Mouse (Mus musculus): ENCODE data around the gene Smim24. TPM values are rescaled to one million over a fixed set of nuclear protein-coding genes. Genes with fewer than 3 reads are reported as not detected.
A peak's percentile ranks its signal among the peaks of the same experiment; 100 is the strongest.

Smim24 gene
- total RNA-seq, 2 experiments from 2014 or later = 1.2 to 1.6 TPM

GRCm38 (mm10) chr10:81421041-81421796, 28.4 kb downstream of the Smim24 start:
- peak; percentile 16 for DNase-seq

GRCm38 (mm10) chr10:81421797-81422100, 28.9 kb downstream of the Smim24 start:
- DNase-seq = peak; percentile 49

- DNase-seq = peak; percentile 24
Measured at GRCm38 (mm10) chr10:81422191-81422590, 29.3 kb downstream of the Smim24 start.

GRCm38 (mm10) chr10:81422661-81423217, 29.9 kb downstream of the Smim24 start:
- no peak for DNase-seq

- no peak for DNase-seq
Measured at GRCm38 (mm10) chr10:81423476-81424245, 30.8 kb downstream of the Smim24 start.

- DNase-seq = peak; percentile 85
Measured at GRCm38 (mm10) chr10:81424246-81425051, 31.6 kb downstream of the Smim24 start.

- DNase-seq = peak; percentile 67
Measured at GRCm38 (mm10) chr10:81425236-81425850, 32.5 kb downstream of the Smim24 start.

DNA sequence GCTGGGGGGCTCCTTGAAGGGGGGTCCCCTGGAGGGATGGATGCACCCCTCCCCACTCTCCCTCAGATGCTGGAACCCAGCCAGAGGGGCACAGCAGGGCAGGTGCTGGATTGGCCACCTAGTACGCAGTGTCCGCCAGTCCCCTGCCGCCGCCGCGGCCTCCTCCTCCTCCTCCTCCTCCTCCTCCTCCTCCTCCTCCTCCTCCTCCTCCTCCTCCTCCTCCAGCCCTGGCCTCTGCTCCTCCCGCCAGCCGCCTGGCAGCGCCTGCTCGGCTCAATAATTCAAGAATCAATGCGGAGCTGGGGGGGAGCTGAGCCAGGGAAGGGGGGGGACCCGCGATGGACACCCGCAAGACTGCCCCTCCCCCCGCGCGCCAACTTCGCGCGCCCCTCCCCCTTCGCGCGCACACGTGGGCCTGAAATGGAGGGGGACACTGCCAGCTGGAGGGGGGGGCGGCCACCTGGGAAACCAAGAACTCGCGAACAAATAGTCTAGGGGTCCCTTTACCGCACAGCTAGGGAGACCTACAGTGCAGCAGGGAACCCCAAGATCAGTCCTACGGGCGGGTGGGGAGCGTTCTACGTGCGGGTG, 33.3 kb downstream of the Smim24 start:
- DNase-seq = peak; percentile 46

GRCm38 (mm10) chr10:81426897-81427296, 34.0 kb downstream of the Smim24 start:
- DNase-seq = peak; percentile 91

DNA sequence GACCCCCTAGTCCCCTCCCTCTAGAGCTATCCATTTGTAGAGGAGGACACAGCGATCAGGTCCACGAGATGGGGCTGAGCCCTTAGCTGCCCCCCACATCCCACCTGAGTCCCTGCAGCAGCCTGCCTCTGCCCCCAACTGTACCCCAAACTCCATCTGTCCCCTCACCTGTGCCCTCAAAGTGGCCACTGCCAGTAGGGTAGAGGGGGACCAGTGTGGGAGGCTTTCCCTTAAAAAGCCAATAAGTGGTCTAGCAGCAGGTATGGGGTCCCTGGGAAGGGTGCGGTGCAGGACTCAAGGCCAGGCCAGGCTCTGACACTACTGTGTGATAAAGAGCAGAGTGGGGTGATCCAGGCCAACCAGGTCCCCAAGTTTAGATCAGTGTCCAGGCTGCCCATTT, 34.5 kb downstream of the Smim24 start:
- DNase-seq = no peak

GRCm38 (mm10) chr10:81427804-81428506, 35.1 kb downstream of the Smim24 start:
- no peak for DNase-seq

DNA sequence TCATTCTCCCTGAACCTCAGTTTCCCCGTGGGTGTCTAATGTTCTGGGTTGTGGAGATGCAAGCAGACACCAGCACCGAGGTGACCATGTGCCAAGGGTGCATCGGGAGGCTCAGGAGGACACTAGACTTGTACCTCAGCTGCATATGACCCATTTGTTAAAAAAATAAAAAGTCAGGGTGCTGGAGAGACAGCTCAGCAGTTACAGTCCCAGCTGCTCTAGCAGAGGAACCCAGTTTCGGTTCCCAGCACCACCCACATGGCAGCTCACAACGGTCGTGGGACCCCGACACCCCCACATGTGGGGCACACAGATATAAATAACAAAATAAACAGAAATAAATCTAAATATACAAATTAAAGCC, 35.6 kb downstream of the Smim24 start:
- DNase-seq = no peak

DNA sequence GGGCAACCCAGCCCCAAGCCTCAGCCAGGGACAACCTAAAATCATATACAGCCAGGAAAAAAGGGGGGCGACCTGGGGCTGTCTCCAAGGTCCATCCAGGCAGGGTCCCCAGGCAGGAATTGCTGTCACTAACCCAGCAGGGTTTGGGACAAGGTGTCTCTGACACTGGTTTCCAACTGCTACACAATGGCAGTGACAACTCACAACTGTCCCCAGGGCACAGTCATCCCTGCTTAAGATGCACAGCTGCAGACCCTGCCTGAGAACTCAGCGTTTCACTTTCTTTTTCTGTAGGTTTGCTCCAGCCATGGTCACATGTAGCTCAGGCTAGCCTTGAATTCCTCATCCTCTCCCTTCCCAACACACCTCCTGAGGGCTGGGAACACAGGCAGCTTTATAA, 36.2 kb downstream of the Smim24 start:
- no peak for DNase-seq

DNA sequence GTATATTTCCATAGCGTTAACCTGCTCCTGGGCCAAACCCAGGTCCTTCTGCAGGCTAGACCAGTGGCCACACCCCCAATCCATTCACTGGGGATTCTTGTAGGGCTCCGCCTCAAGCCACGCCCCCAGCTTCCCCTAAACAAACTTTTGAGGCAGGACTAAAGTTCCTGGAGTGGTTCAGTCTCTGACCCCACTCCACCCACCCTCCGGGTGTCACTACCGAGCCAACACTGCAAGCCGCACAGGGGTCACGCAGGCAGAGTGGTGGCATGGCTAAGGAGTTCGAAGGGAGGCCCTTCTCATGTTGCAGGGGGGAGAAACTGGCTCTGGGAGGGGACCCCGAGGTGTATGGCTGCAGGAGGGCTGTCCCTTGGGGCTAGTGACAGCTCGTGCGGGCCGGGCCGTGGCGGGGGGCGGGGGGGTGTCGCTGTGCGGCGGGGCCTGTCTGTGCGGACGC, 36.8 kb downstream of the Smim24 start:
- DNase-seq = peak; percentile 91

- peak; percentile 87 for DNase-seq
Measured at GRCm38 (mm10) chr10:81430141-81430830, 37.4 kb downstream of the Smim24 start.

- peak; percentile 70 for DNase-seq
Measured at GRCm38 (mm10) chr10:81430831-81431525, 38.1 kb downstream of the Smim24 start.

DNA sequence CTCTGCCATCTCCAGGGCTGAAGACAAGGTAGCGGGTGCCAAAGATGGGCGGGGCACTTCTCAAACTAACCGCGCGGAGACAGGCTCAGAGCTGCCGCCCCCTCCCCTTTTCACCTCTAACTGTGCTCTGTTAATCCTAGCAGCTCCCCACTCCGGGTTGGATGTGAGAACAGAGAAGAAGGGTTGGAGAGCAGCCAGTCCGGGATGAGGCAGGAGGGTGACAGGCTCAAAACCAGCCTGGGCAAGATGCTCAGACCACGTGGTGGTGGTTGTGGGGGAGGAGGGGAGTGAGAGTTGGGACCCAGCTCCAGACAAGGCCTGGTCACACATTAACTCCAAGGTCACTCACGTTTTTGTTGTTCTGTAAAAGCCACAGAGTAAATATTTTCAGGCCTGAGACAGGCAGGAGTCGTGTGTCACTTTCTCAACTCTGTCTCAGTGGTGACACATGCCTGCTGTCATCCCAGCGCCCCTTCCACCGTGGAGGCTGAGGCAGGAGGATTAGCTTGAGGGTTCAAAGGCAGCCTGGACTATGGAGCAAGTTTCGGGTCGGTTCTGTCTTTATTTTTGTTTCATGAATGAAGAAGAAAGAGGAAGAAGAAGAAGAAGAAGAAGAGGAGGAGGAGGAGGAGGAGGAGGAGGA, 38.8 kb downstream of the Smim24 start:
- DNase-seq = peak; percentile 42

DNA sequence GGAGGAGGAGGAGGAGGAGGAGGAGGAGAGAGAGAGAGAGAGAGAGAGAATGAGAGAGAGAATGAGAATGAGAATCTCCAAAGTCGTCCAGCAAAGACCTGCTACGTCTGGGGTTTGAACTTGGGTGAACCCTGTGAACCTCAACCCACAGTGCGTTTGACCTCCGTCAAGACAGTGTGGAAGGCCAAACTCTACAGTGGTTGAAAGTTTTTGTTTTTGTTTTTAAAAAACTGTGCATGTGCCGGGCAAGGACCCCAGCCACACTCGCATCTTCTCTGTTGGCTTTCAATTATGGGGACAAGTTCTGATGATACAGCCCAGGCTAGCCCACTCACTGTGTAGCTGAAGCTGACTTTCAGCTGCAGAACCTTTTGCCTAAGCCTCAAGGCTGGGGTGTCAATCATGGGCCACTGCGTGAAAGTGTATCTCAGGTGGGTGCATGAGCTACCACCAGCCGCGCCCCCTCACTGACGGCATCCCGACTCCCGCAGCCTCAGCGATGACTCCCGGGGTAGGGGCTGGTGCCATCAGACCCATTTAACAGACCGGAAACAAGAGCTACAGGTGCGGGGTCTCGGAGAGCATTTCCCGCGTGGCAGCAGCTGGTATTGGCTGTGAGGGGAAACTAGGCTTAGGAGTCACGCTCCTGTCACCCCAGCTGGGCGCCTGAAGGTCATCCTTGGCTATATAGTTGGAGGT, 39.5 kb downstream of the Smim24 start:
- DNase-seq = no peak

GRCm38 (mm10) chr10:81432868-81433262, 40.0 kb downstream of the Smim24 start:
- peak; percentile 93 for DNase-seq

Measured in adrenal gland, postnatal 10 days (tissue).